Mouse (Mus musculus) ES-E14 (cell line): ENCODE measurements around the gene Trpm1.

ENCODE experiments used
- CHD2 ChIP-seq: IDR thresholded peaks from 2 replicates; pipeline ENCODE4 v1.6.1; 2014; ENCODE audit warnings: mild to moderate bottlenecking, low read depth, low read length, inconsistent platforms
- HCFC1 ChIP-seq: IDR thresholded peaks from 2 replicates; pipeline ENCODE4 v1.6.1; 2012; ENCODE audit warnings: low read length, inconsistent platforms, borderline replicate concordance; ENCODE audit not compliant: insufficient read depth
- ZC3H11A ChIP-seq: IDR thresholded peaks from 2 replicates; pipeline ENCODE4 v1.6.1; 2012; ENCODE audit warnings: low read depth, mild to moderate bottlenecking, inconsistent platforms, low read length, borderline replicate concordance
- ZNF384 ChIP-seq: IDR thresholded peaks from 2 replicates; pipeline ENCODE4 v1.6.1; 2012; ENCODE audit warnings: low read depth, low read length, inconsistent platforms

DNA sequence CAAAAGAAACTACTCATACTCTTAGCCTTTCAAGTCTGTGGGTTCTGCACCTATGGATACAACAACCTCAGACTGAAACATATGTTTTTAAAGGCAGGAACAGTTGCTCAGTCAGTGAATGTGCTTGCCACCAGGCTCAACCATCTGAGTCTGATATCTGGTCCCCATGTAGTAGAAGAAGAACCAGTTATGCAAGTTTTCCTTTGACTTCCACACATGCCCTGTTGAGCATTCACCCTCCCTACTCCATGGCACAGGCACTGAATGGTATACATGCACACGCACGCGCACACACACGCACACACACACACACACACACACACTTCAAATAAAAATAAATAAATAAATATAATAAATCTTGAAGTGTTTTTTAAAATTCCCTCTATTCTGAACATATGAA lies 113.0 kb downstream of the Trpm1 start:
- TF ChIP-seq ZC3H11A (no peak), CHD2 (no peak), ZNF384 (no peak), HCFC1 (no peak)
